Mouse (Mus musculus) left cerebral cortex, adult 8-10 months (tissue): ENCODE data around the gene Tnf. TPM values are rescaled to one million over a fixed set of nuclear protein-coding genes. Genes with fewer than 3 reads are reported as not detected.
"Not testable (repeated sequence)": the region's sequence is repeated elsewhere in the genome, so short reads cannot be mapped to it uniquely, and the experiment has no call there.

ENCODE experiments used
- DNase-seq, 2 experiments: peaks; one replicate each; pipeline ENCODE4 v3.0.0; 2022; ENCODE audit warnings: low spot score in 2 of 2
- total RNA-seq, 4 experiments: library from RNA; stranded (reverse); gene quantifications; 2 replicates each; pipeline ENCODE4 v1.2.4; 2022

Tnf gene
- total RNA-seq, 4 experiments from 2014 or later: 0.39 TPM; not detected in 3

DNA sequence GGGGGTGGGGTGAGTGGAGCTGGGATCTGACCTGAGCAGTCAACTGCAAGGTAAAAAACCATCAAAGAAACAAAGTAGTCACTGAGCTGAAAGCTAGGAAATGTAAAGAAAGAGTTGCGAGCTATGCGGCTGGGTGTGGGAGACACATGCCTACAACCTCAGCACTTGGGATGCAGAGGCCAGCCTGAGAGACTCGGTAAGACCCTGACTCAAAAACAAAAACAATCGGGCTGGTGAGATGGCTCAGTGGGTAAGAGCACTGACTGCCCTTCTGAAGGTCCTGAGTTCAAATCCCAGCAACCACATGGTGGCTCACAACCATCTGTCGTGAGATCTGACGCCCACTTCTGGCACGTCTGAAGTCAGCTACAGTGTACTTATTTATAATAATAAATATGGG lies 32.3 kb upstream of the Tnf start:
- not testable (repeated sequence) for DNase-seq

DNA sequence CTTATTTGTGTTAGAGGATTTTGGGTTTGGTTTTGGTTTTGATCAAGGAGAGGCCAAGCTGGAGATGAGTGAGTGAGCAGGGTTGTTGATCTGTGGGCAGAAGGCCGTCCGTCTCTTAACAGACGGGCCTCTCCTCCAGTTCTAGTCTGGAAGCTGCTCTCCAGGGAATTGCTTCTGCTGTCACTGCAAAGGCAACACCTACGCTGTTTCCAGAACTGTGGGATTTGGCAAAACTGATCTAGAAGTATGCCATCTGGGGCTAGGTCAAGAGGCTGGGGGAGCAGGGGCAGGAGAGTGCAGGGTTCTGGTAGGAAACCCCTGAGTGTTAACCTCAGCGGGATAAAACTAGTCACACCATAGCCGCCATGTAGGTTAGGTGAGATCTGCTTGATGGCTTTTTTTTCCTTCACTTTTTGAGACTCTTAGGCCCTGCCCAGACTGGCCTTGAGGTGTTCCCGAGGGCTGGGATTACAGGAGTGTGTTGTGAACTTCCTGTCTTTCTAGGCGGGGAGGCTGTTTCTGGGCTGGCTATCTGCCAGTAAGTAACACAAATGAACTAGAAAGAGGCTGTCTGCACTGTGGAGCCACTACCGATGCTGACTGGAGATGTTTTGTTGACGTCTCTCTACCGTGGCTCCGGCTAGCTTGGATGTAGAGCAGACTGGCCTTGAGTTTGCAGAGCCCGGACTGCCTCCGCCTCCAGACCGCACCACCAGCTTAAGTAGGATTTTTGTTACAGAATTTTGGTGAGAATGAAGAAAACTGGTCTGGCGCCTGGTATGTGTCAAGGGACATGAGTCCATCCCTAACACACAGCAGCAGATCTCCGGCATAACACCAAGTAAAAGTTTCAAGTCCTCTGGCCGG lies 31.5 kb upstream of the Tnf start, which contains the start of gene Atp6v1g2:
Gene Atp6v1g2 (plus strand): TSS at position 547 of the 867 bp plus-strand sequence.
- DNase-seq: no peak

DNA sequence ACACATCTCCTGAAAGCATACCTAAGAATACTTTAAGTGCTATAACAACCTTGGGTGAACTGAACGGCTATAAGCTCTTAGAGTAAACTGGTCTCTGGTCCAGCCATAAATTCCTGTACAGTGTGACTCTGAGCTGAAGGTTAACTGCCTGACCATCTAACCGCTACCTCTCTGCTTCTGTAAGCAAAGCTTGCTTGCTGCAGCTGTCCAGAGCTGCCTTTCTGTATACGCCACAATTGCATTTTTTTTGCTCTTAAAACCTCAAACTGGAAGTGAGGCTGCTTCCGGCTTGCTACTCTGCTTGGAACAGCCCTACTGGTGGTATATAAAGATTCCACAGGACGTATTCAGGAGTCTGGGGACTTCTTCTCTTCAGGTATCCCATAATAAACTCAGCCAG lies 30.9 kb upstream of the Tnf start:
- no peak for DNase-seq

GRCm38 (mm10) chr17:35232043-35232442 lies 30.2 kb upstream of the Tnf start:
- DNase-seq: peak in 1 of 2 experiments; percentile 89

- no peak for DNase-seq
Observed at GRCm38 (mm10) chr17:35231022-35231421, 29.2 kb upstream of the Tnf start.

GRCm38 (mm10) chr17:35226561-35227046 lies 24.8 kb upstream of the Tnf start:
- DNase-seq: no peak

- no peak for DNase-seq
Observed at GRCm38 (mm10) chr17:35225456-35225855, 23.6 kb upstream of the Tnf start.

- no peak for DNase-seq
Observed at GRCm38 (mm10) chr17:35224641-35225040, 22.8 kb upstream of the Tnf start.

DNA sequence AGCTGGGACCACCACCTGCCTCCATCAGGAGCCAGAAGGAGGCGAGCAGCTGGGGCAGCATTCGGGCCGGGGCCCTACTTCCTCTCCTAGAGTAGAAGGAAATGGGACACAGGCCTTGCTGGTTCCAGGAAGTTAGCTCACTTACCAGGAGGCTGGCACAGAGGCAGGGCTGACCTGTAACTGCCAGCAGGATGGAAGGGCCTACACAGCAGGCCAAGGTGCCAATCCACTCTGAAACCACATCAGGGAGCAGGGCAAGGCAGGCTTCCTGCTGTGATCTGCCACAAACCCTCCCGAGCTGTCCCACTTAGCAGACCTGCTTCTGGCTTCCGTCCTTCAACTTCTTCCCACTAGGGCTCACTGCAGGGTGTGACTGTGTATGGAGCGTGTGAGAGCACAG lies 20.5 kb upstream of the Tnf start:
- no peak for DNase-seq

DNA sequence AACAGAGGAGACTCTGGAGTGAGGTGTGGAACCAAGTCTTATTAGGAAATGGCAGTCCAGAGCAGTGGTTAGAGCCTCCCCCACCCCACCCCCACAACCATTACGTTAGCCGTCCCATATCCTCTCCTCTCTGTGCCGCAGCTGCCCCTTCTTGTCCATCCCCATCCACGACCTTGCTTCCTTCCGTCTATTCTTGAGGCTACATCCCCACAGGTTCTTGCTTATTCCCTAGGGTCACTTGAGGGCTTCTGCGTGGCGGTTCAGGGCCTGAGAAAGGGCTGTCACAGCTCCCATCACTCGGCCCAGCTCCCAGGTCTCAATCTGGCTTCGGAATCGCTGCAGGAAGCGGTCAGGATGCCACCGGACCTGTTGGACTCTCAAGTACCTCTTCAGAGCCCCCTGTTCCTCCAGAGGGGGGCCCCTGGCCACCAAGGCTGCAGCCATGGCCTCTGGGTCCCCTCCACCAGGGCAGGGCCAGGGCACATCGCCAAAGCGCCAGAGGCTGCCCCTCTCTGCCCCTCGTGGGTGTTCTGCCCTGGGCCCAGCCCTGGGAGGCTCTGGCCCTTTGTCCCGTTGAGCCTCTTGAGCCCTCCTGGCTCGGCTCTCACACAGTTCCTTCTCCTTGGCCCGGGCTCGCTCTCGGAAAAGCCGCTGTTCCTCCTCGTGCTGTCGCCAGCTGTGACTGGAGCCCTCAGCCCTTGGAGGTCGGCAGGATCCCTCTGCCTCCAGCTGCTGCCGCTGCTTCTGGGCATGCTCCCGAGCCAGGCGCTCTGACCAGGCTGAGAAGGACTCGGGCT lies 18.5 kb upstream of the Tnf start, which contains the start of gene Gm16181:
Gene Gm16181 (plus strand): TSS at position 679 of the 797 bp plus-strand sequence.
- DNase-seq: no peak

- DNase-seq: no peak
Observed at GRCm38 (mm10) chr17:35219601-35220041, 17.8 kb upstream of the Tnf start.

DNA sequence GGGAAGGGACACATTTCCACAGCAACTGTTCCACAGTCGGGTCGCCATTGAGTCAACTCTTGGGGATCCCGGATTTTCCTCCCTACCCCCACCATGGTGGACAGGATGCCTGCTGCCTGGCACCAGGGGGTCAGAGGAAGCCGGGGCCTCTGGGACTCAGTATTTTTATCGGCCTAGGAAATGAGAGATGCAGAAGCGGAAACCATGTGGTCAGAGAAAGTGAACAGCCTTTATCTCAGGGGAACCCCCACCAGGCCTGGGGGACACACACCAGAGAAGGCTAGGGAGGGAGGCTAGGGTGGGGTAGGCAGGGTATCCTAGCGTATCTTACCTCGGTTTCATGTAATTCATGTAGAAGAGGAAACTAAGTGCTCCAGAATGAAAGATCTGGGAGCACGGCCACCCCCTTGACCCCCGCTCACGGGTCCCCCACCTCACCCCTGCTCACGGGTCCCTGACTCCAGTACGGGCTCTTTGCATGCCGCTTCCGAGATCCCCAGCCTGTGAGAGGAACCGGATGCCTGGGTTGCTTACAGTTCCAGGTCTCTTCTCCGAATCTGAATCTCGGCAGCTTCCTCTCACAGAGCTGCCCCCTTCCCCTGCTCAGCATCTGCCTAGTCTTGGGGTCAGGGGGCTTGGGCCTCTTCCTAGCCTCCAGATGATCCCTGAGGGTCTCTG lies 16.8 kb upstream of the Tnf start:
- DNase-seq: no peak

GRCm38 (mm10) chr17:35213071-35213470 lies 11.3 kb upstream of the Tnf start:
- no peak for DNase-seq

DNA sequence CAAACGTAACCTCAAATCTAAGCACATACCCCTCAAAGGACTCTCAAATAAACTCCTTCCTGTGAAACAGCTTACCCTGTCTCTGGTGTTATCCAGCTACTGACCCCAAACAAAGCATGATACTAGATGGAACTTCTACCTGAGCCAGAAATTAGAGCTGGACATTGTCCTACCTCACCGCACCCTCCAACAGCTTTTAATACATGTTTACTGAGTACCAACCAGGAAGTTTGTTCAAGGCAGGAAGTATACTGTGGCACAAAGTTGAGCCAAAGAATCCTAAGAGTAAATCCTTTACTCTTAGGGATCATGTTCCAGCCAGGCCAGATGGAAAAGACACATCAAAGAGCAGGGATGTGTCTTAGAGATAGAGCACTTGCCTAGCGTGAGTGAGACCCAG lies 8.8 kb upstream of the Tnf start:
- DNase-seq: no peak

DNA sequence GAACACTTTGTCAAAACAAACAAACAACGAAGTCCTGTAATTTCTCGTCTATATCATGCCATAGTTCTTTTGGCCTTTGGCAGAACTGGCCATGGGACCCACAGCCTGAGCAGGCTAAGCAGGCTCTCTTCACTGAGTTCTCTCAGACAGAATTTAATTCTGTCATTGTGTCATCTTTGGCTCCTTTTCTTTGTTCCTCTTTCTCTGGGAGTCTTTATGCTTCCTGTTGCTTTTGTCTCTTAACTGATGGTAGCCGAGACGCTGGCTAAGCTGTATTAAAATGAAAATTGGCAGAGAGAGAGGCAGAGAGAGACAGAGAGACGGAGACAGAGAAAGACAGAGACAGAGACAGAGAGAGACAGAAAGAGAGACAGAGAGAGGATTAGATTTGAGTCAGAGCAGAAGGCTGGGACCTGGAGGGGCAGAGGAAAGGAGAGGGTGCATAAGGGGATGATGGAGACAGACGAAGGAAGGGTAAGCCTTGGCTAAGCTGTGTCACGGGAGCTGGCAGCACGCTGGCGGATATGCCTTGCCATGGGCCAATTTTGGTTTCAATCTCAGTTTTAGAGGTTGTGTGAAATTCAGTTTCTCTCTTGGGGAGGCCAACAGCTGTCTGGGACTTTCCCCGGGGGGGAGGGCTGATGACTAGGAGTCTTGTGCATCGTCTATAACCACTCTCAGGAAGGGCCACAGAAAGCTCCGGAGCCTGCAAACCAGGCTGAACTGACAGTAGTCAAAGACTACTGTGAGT lies 8.2 kb upstream of the Tnf start:
- DNase-seq: no peak

DNA sequence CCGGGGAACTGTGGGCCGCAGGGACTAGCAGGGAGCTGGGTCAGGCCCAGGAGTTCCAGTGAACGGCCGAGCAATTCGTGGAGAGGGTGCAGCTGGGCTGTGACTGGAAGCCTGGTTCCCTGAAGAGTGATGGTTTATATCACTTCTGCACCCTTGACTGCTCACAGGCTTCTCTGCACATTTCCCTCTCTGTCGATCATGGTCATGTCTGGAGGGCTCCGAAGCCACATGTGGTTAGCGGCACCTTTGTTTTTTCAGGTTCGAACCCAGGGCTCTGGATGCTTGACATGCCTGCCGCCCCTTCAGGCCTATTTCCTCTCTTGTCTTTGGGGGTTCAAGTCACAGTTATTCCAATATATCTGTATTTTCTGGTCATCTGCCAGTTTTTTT lies 3.6 kb upstream of the Tnf start:
- no peak for DNase-seq

DNA sequence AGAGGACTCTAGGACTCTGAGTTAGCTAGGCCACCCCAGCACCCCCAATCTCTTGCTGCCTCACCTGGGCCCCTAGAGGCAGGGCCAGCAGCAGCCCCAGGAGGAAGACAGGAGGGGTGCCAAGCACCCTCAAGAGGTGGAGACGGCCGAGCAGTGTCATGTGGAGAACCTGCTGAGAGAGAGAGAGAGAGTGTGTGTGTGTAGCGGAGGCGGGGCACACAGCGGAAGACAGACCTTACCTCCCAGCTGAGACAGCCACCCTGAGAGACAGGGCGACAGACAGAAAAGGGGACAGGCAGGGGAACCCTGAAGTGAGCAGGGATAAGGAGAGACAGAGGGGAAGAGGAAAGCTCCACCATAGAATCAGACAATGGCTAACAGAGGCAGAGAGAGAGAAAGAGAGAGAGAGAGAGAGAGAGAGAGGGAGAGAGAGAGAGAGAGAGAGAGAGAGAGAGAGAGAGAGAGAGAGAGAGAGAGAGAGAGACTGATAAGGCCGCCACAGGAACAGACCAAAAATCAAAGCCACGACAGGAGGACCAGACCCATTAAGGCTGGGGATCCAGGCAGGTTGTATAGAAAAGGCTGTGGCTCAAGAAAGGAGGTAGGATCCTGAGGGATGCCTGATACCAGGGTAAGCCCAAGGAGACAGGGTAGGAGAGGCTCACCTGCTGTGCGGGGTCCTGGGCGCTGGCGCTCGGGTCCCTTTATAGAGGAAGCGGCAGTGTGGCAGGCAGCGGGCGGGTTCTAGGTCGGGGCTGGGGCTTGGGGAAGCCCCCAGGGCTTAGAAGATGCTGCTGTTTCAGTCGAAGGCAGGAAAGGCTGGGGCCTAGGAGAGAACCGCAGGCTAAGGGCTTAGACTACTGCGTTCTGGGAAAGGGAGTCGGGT lies 2.9 kb upstream of the Tnf start, which contains the start of gene Lta:
Gene Lta (minus strand): TSS at position 858 of the 886 bp plus-strand sequence.
- no peak for DNase-seq

DNA sequence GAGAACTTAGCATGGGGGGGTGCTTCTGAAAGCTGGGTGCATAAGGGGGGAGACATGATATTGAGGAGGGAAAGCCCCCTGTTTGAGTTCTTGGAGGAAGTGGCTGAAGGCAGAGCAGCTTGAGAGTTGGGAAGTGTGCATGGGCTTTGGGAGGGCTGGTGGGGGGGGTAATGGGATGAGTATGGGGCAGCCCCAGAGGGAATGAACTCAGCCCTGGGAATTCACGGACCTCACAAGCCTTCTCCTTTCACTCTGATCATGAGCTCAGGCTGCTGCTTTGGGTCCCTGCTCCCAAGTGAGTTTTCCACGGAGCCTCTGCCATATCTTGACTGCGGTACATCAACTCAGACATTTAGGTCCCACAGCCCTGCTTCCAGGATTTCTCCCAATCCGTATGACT lies 635 bp upstream of the Tnf start:
- no peak for DNase-seq

DNA sequence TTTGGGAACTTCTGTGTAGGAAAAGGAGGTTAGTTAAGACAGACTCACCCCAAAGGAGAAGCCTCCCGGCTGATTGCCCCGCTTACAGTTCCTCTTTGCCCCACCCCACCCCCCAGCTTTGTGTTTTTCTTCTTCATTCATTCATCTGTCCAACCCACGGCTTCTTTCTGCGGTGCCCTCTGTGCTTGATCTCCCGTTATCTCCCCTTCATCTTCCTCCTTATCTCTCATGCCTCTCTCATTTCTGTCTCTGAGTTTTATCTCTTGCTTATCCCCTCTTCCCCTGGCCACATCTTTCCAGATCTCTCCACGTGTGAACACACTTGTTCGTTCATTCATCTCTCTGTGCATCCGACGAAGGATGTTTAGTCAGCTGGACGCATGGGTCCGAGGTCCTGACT lies 679 bp downstream of the Tnf start:
- no peak for DNase-seq

DNA sequence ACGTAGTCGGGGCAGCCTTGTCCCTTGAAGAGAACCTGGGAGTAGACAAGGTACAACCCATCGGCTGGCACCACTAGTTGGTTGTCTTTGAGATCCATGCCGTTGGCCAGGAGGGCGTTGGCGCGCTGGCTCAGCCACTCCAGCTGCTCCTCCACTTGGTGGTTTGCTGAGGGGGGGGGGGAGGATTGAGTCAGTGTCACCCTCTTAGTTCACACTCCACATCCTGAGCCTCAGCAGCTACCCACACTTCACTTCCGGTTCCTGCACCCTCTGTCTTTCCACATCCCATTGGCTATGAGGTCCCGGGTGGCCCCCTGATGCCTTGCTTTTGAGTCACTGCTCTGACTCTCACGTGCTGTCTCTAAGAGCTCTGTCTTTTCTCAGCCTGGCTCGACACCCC lies 1.4 kb downstream of the Tnf start:
- DNase-seq: no peak
